Mouse (Mus musculus): ENCODE results near the gene Stim2. TPM values are rescaled to one million over a fixed set of nuclear protein-coding genes. Genes with fewer than 3 reads are reported as not detected.
A peak's percentile ranks its signal among the peaks of the same experiment; 100 is the strongest.

Gene Stim2
- polyA plus RNA-seq, 1 experiment from 2014 or later = 5.6 TPM

DNA sequence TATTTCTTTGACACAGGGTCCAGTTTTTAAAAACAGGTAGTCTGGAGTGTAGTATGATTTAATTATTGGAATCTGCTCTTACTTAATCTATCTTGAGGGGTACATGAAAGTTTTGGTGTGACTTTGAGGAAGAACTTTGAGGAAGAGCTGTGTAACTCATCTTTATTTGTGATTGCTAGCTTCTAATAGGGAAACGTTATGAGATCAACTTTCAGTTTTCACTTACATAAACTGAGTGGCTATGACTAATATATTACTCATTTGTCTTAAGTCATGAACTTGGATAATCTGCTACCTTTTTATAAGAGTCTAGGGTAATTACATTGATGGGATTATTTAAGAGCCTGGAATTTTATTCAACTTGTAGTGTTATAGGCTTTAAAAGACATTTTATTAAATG is 15.0 kb downstream of the Stim2 start:
- Histone ChIP-seq H3K4me3 (replicated peaks) (no peak overlapping the region), H3K27me3 (no peaks in the 10 kb centered on the region), H3K4me1 (replicated peaks) (no peaks in the 10 kb centered on the region; the same call in 1 of the 2 replicates), H3K4me2 (no peak overlapping the region), H3K36me3 (no peaks in the 10 kb centered on the region), H3K9ac (no peak overlapping the region), H3K9me3 (replicated peaks) (no peaks in the 10 kb centered on the region), H3K27ac (no peak overlapping the region)
- 36% methylated on average over 1 of the region's 1 CpGs for WGBS (ENCODE audit: insufficient replicate concordance)
- ATAC-seq (ENCODE audit: low read depth) (no peak), DNase-seq (no peak)

DNA sequence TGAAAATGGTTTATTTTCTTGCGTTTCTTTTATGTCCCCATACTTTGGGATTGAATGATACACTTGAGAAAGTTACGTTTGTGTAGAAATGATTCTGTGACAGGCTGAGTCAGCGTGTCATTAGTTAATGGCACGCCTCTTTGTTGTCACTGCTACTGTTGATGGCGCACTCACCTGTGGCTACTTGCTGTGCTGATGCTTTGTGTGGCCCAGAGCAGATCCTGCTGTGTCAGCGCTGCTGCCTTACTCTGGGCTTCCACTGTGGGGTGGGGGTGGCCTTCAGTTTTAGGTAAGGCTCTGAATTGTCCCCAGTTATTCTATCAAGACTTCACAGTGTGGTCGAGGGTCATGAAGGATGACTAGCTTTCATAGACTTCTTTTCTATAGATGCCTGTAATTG is 18.8 kb downstream of the Stim2 start:
- Histone ChIP-seq H3K9ac (no peak overlapping the region), H3K36me3 (no peaks in the 10 kb centered on the region), H3K4me2 (no peak overlapping the region), H3K27me3 (no peaks in the 10 kb centered on the region), H3K9me3 (replicated peaks) (no peaks in the 10 kb centered on the region), H3K4me1 (replicated peaks) (peaks cover 6% of the 10 kb centered on the region; the same call in 1 of the 2 replicates), H3K27ac (no peak overlapping the region), H3K4me3 (replicated peaks) (no peak overlapping the region)
- WGBS (ENCODE audit: insufficient replicate concordance) = 65% methylated on average over 7 of the region's 7 CpGs
- ATAC-seq (ENCODE audit: low read depth) (no peak), DNase-seq (no peak)

DNA sequence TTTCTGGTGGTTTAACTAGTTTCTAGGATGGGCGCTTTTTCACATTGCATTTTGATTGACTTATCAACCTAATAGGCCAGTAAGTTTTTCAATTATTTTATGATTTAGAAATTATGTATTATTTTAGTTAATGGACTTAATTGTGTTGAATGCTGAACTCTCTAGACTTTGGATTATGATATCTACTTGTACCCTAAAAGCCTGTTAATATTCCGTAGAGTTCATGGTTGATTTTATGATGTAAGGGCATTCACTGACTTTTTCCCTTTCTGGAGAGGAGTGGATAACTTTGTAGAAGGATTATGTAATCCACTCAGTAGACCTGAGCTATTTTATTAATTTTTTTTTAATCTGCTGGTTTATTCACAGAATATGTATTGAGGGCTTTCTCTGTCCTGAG is 20.6 kb downstream of the Stim2 start:
- Histone ChIP-seq H3K9ac (no peak overlapping the region), H3K4me2 (no peak overlapping the region), H3K9me3 (replicated peaks) (no peaks in the 10 kb centered on the region), H3K4me3 (replicated peaks) (no peak overlapping the region), H3K27me3 (no peaks in the 10 kb centered on the region), H3K36me3 (no peaks in the 10 kb centered on the region), H3K4me1 (replicated peaks) (peaks cover 6% of the 10 kb centered on the region; the same call in 1 of the 2 replicates), H3K27ac (no peak overlapping the region)
- DNase-seq (no peak), ATAC-seq (ENCODE audit: low read depth) (no peak)
- 81% methylated on average over 2 of the region's 2 CpGs for WGBS (ENCODE audit: insufficient replicate concordance)

DNA sequence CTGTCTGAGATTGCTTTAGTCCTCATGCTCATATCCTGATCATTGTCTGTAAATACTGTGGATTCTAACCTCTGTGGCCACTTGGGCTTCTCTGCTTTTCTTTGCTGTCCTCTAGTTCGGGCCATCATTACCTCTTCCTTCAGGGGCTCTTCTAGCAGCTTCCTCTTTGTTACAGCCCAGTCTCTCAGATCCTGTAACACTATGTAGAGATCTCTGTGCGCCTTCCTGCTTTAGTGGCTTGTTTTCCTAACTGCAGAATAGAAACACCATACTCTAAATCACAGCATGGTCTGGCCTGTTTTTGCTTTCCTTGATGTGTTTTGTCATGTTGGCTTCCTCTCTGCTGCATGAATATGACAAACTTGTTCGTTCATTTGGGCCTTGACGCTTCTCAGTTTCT is 21.2 kb downstream of the Stim2 start:
- no peak for DNase-seq
- ATAC-seq (ENCODE audit: low read depth) = no peak
- Histone ChIP-seq H3K27ac (no peak overlapping the region), H3K4me2 (no peak overlapping the region), H3K27me3 (no peaks in the 10 kb centered on the region), H3K9ac (no peak overlapping the region), H3K36me3 (no peaks in the 10 kb centered on the region), H3K4me1 (replicated peaks) (peaks cover 6% of the 10 kb centered on the region), H3K9me3 (replicated peaks) (no peaks in the 10 kb centered on the region), H3K4me3 (replicated peaks) (no peak overlapping the region)
- WGBS (ENCODE audit: insufficient replicate concordance) = 44% methylated on average over 4 of the region's 4 CpGs

- H3K4me1 ChIP-seq (replicated peaks) = peaks cover 6% of the 10 kb centered on the region; the same call in 1 of the 2 replicates
- H3K9ac ChIP-seq = no peak overlapping the region
- 50% methylated on average over 3 of the region's 3 CpGs for WGBS (ENCODE audit: insufficient replicate concordance)
- H3K27me3 ChIP-seq = no peaks in the 10 kb centered on the region
- H3K36me3 ChIP-seq = no peaks in the 10 kb centered on the region
- DNase-seq (no peak), ATAC-seq (ENCODE audit: low read depth) (no peak)
- H3K27ac ChIP-seq = no peak overlapping the region
- no peak overlapping the region for H3K4me2 ChIP-seq
- H3K9me3 ChIP-seq (replicated peaks) = no peaks in the 10 kb centered on the region
- H3K4me3 ChIP-seq (replicated peaks) = no peak overlapping the region
These were observed 26.3 kb downstream of the Stim2 start for GRCm38 (mm10) chr5:54024610-54025009.

- 66% methylated on average over 2 of the region's 2 CpGs for WGBS (ENCODE audit: insufficient replicate concordance)
- H3K27me3 ChIP-seq = no peaks in the 10 kb centered on the region
- no peak for ATAC-seq (ENCODE audit: low read depth)
- H3K4me2 ChIP-seq = no peak overlapping the region
- no peaks in the 10 kb centered on the region for H3K9me3 ChIP-seq (replicated peaks)
- no peak overlapping the region for H3K27ac ChIP-seq
- H3K36me3 ChIP-seq = no peaks in the 10 kb centered on the region
- no peak overlapping the region for H3K4me3 ChIP-seq (replicated peaks)
- DNase-seq = no peak
- H3K4me1 ChIP-seq (replicated peaks) = peaks cover 5% of the 10 kb centered on the region; the same call in 1 of the 2 replicates
- no peak overlapping the region for H3K9ac ChIP-seq
These were observed 27.3 kb downstream of the Stim2 start for GRCm38 (mm10) chr5:54025630-54026029.

DNA sequence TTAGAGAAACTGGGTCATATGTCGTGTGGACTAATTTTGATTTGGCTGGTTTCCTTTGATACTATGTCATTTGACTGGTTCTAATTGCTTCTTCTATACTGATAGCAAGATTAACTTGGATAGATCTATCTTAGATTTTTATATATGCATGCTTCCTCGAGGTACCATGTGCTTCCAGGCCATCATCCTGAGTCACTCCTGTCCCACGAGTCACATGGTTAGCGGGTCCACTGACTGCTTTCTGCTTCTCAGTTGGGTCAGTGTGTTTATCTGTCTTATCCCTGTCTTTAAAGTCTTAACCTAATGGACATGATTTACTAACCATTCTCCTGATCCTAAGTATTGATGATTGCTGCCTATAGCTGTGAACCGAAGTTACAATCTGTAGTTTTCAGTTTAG is 34.9 kb downstream of the Stim2 start:
- no peak overlapping the region for H3K4me3 ChIP-seq (replicated peaks)
- H3K27ac ChIP-seq = no peak overlapping the region
- H3K4me1 ChIP-seq (replicated peaks) = no peaks in the 10 kb centered on the region; the same call in 1 of the 2 replicates
- WGBS (ENCODE audit: insufficient replicate concordance) = 74% methylated on average over 5 of the region's 5 CpGs
- ATAC-seq (ENCODE audit: low read depth) (no peak), DNase-seq (no peak)
- no peak overlapping the region for H3K9ac ChIP-seq
- H3K9me3 ChIP-seq (replicated peaks) = no peaks in the 10 kb centered on the region
- no peak overlapping the region for H3K4me2 ChIP-seq
- H3K27me3 ChIP-seq = no peaks in the 10 kb centered on the region
- H3K36me3 ChIP-seq = no peaks in the 10 kb centered on the region

GRCm38 (mm10) chr5:54034680-54035079 is 36.4 kb downstream of the Stim2 start:
- no peak for ATAC-seq (ENCODE audit: low read depth)
- 63% methylated on average over 1 of the region's 1 CpGs for WGBS (ENCODE audit: insufficient replicate concordance)

GRCm38 (mm10) chr5:54038615-54039014 is 40.3 kb downstream of the Stim2 start:
- DNase-seq = no peak
- Histone ChIP-seq H3K4me2 (no peak overlapping the region), H3K27me3 (no peaks in the 10 kb centered on the region), H3K4me1 (replicated peaks) (peaks cover 4% of the 10 kb centered on the region), H3K4me3 (replicated peaks) (no peak overlapping the region), H3K9me3 (replicated peaks) (no peaks in the 10 kb centered on the region), H3K9ac (no peak overlapping the region), H3K36me3 (no peaks in the 10 kb centered on the region), H3K27ac (no peak overlapping the region)
- WGBS (ENCODE audit: insufficient replicate concordance) = 44% methylated on average over 4 of the region's 4 CpGs
- ATAC-seq (ENCODE audit: low read depth) = no peak

More at GRCm38 (mm10) chr5:54034680-54035079, 36.4 kb downstream of the Stim2 start:
- Histone ChIP-seq H3K4me1 (replicated peaks) (no peaks in the 10 kb centered on the region; the same call in 1 of the 2 replicates), H3K4me2 (no peak overlapping the region), H3K27me3 (no peaks in the 10 kb centered on the region), H3K36me3 (no peaks in the 10 kb centered on the region), H3K9ac (no peak overlapping the region), H3K9me3 (replicated peaks) (no peaks in the 10 kb centered on the region), H3K27ac (no peak overlapping the region), H3K4me3 (replicated peaks) (no peak overlapping the region)
- no peak for DNase-seq

DNA sequence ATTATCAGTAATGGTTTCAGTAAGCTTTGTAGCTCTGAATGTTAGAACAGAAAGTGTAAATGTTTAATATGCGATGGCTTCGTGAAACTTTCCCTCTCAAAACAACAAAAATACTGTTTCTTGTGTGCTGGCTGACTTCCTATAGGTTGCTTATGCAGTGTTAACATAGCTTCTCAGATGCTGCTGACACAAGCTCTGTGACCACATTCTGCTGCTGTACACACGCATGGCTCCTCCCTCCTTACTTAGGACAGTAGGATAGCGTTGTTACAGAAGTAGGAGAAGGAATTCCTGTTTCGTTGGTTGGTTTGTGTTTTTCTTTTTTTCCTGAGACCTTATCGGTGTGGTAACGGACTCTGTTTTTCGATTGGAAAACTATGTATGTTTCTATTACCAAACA is 42.2 kb downstream of the Stim2 start:
- Histone ChIP-seq H3K4me2 (no peak overlapping the region), H3K9ac (no peak overlapping the region), H3K27ac (no peak overlapping the region), H3K9me3 (replicated peaks) (no peaks in the 10 kb centered on the region), H3K4me3 (replicated peaks) (no peak overlapping the region), H3K4me1 (replicated peaks) (peaks cover 23% of the 10 kb centered on the region), H3K27me3 (no peaks in the 10 kb centered on the region), H3K36me3 (no peaks in the 10 kb centered on the region)
- 56% methylated on average over 8 of the region's 8 CpGs for WGBS (ENCODE audit: insufficient replicate concordance)
- no peak for DNase-seq
- no peak for ATAC-seq (ENCODE audit: low read depth)

GRCm38 (mm10) chr5:54042013-54042412 is 43.7 kb downstream of the Stim2 start:
- H3K4me1 ChIP-seq (replicated peaks) = peaks cover 34% of the 10 kb centered on the region
- H3K9me3 ChIP-seq (replicated peaks) = no peaks in the 10 kb centered on the region
- no peaks in the 10 kb centered on the region for H3K36me3 ChIP-seq
- no peak overlapping the region for H3K27ac ChIP-seq
- no peak overlapping the region for H3K4me3 ChIP-seq (replicated peaks)
- WGBS (ENCODE audit: insufficient replicate concordance) = 87% methylated on average over 7 of the region's 7 CpGs
- H3K4me2 ChIP-seq = no peak overlapping the region
- no peak for ATAC-seq (ENCODE audit: low read depth)
- no peak for DNase-seq
- H3K27me3 ChIP-seq = no peaks in the 10 kb centered on the region
- no peak overlapping the region for H3K9ac ChIP-seq

- Histone ChIP-seq H3K9ac (no peak overlapping the region), H3K27ac (no peak overlapping the region; the same call in 1 of the 2 replicates), H3K27me3 (no peaks in the 10 kb centered on the region), H3K9me3 (replicated peaks) (no peaks in the 10 kb centered on the region), H3K4me2 (no peak overlapping the region), H3K4me1 (replicated peaks) (peaks cover 45% of the 10 kb centered on the region), H3K36me3 (no peaks in the 10 kb centered on the region), H3K4me3 (replicated peaks) (no peak overlapping the region)
- 15% methylated on average over 3 of the region's 3 CpGs for WGBS (ENCODE audit: insufficient replicate concordance)
- ATAC-seq (ENCODE audit: low read depth) (peak; percentile 85), DNase-seq (peak; percentile 11)
These were observed 47.2 kb downstream of the Stim2 start for GRCm38 (mm10) chr5:54045523-54045922.

All from liver, embryonic 13.5 days (tissue).